Mouse (Mus musculus) erythroblast, embryonic 14.5 days (primary cell): Measurements from ENCODE around the gene Nfia.

Experiments
- GATA1 ChIP-seq: IDR thresholded peaks from 2 replicates; pipeline ENCODE4 v1.6.1; 2012; ENCODE audit warnings: low read length, inconsistent platforms, mixed read lengths
- TAL1 ChIP-seq: IDR thresholded peaks from 3 replicates; pipeline ENCODE4 v1.6.1; 2012; ENCODE audit warnings: low read length, inconsistent platforms, mixed read lengths

DNA sequence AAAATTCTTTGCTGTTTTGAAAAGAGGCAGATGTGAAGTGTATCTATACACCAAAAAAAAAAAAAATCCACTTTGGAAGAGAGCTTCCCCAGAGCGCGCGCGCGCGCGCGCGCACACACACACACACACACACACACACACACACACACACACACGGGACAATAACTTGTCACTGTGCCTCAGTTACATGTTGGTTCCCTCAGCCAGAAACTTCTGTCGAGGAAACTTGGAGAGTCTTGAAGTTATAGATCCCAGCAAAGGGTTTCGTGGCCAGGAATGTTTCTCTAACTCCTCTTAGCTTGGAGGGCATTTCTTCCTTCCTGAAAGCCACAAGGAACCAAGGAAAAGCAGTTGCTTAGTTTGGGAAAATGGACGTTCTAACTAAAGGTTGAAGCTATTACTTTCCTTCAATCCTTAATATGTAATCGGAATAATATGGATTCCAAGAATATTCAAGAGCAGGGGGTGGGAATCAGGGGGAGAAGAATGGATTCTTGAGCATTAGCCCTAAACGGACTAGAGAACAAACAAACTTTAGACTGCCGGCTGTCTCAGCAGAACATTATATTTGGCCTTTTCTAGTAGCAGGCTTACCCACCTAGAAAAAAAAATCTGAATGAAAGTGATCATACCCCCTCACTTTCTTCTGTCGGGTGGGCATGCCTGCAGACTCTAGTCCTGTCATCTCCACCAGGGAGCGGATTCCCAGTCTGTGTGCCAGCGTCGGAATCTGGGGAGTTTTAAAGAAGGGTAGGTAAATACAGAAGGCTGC, 3.1 kb downstream of the Nfia start:
- no peak for TF ChIP-seq TAL1
- no peak for TF ChIP-seq GATA1
